Mouse (Mus musculus) left cerebral cortex, postnatal 10 days (tissue): ENCODE data around the gene Ugt8a. TPM values are rescaled to one million over a fixed set of nuclear protein-coding genes. Genes with fewer than 3 reads are reported as not detected.

ENCODE experiments used
- DNase-seq, 2 experiments: peaks; one replicate each; pipeline ENCODE4 v3.0.0; 2021 to 2022; ENCODE audit warnings: low spot score in 2 of 2, mixed read lengths in 1 of 2; ENCODE audit errors: extremely low spot score in 1 of 2
- intact Hi-C: fragments of 180-260 bp; cut with DNase I; formaldehyde crosslinking; loops from one replicate; pipeline ENCODE4 v1.15.1; 2025
- total RNA-seq, 2 experiments: library from RNA; stranded (reverse); gene quantifications; 2 replicates each; pipeline ENCODE4 v1.2.3; 2021

Gene Ugt8a
- 10 to 100 TPM; 13.4 to 20.4 TPM for total RNA-seq

GRCm38 (mm10) chr3:125938092-125938755 lies at the start of gene Ugt8a:
TSS of gene Ugt8a (minus strand) at chr3:125938619.
- intact Hi-C loops: no loop called here
- peak; percentile 4 to 62 for DNase-seq

GRCm38 (mm10) chr3:125986639-125987038 lies 48.2 kb upstream of the Ugt8a start:
- no peak for DNase-seq
- intact Hi-C loops: no loop called here

GRCm38 (mm10) chr3:125983707-125984420 lies 45.4 kb upstream of the Ugt8a start:
- intact Hi-C loops: no loop called here
- DNase-seq: no peak

- intact Hi-C loops: no loop called here
- DNase-seq: no peak
Measured at GRCm38 (mm10) chr3:125979475-125979874, 41.1 kb upstream of the Ugt8a start.

DNA sequence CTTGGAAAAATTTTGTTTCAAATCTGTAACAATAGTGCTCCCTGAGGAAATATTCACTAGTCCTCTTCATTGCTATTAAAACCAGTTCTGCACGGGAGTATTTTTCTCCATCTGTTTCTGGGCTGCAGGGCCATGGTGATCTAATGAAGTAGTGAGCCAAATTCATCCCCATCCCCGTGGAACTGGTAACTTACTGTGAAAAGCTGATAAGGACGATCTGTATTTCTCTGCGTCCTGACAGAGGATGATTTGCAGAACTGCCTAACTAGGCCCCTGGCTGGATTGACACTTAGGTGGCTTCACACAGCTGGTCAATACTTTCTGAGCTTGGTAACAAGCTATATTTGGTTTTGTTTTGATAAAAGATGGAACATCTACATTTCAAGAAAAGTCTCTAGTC lies 37.5 kb upstream of the Ugt8a start:
- no peak for DNase-seq
- intact Hi-C loops: no loop called here

DNA sequence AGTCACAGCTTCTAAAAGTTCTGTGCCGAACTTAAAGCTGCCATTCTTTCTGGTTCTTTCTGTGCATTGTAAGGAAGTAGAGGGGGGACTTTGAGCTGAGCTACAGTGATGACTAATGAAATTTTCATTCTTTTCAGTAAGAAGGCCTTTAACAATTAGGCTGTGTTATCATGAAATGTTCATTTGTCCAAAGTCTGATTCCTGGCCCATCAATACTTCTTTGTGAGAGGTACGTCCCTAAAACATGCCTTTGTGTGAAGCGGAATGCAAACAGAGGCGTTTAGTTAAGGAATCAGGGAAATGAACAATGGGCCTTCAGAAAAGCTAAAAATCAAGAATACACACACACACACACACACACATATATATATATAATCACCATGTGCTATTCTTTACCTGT lies 31.0 kb upstream of the Ugt8a start:
- no peak for DNase-seq
- intact Hi-C loops: no loop called here

DNA sequence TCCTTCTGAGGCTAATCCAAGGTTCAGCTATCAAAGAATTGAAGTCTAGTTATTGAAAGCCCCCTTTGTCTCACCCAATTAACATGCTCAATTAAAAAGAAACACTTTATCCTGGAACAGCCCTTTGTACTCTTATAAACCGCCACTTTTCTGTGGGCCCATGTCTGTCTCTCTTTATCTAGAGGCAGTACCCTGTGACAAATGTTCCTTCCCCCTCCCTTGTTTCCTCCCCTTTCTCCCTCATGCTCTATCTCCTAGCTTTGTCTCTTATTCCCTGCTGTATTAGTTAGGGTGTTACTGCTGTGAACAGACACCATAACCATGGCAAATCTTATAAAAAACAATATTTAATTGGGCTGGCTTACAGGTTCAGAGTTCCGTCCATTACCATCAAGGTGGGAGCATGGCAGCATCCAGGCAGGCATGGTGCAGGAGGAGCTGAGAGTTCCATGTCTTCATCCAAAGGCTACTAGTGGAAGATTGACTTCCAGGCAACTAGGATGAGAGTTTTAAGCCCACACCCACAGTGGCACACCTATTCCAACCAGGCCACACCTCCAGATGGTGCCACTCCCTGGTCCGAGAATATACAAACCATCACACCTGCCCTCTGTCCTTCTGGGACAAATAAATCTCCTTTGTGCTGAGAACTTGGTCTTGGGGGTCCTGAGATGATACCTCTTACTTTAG lies 17.9 kb upstream of the Ugt8a start:
- intact Hi-C loops: no loop called here
- DNase-seq: no peak

- no peak for DNase-seq
- intact Hi-C loops: no loop called here
Measured at GRCm38 (mm10) chr3:125954881-125955280, 16.5 kb upstream of the Ugt8a start.

DNA sequence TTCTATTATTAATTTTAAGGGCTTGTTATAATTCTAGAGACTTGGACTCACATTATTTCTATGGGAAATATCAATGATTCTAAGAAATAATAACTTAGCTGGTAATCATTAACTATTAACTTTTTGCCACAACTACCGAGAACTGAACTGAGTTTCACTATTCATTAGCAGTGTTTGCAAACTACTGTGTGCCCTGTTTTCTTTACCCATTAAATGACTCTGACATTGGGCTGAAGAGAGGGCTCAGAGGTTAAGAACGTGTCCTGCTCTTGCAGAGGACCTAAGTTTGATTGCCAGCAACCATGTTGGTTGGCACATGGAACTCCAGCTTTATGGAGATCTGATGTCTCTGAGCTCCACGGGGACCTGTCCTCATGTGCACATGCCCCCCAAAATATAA lies 2.4 kb upstream of the Ugt8a start:
- DNase-seq: no peak
- intact Hi-C loops: no loop called here

- intact Hi-C loops: no loop called here
- DNase-seq: peak; percentile 27 to 61
Measured at GRCm38 (mm10) chr3:125938756-125939109, 314 bp upstream of the Ugt8a start.

- no peak for DNase-seq
- intact Hi-C loops: no loop called here
Measured at GRCm38 (mm10) chr3:125937536-125938091, 805 bp downstream of the Ugt8a start.

GRCm38 (mm10) chr3:125935796-125936195 lies 2.6 kb downstream of the Ugt8a start:
- no peak for DNase-seq
- intact Hi-C loops: no loop called here

GRCm38 (mm10) chr3:125932594-125933237 lies 5.7 kb downstream of the Ugt8a start:
- intact Hi-C loops: no loop called here
- DNase-seq: no peak

- no peak for DNase-seq
- intact Hi-C loops: no loop called here
Measured at GRCm38 (mm10) chr3:125931059-125931458, 7.4 kb downstream of the Ugt8a start.

- no peak for DNase-seq
- intact Hi-C loops: no loop called here
Measured at GRCm38 (mm10) chr3:125920876-125921275, 17.5 kb downstream of the Ugt8a start.

DNA sequence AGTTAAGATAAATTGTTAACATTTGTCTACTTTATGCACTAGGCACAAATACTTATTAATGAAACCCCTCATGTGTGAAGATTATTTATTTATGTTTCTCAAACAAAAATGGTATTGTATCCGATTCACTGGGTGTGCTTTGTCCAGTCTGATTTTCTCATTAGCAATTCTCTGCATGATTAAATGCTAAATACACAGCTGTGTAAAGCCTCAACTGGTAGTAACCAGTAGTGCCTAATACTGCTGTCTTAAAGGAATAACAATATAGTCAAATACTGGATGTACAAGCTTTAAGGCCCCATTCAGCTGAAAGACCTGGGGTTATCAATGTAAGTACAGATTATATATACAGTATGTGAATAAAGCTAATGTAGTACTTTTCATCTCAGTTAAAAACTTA lies 39.4 kb downstream of the Ugt8a start:
- DNase-seq: no peak
- intact Hi-C loops: no loop called here

DNA sequence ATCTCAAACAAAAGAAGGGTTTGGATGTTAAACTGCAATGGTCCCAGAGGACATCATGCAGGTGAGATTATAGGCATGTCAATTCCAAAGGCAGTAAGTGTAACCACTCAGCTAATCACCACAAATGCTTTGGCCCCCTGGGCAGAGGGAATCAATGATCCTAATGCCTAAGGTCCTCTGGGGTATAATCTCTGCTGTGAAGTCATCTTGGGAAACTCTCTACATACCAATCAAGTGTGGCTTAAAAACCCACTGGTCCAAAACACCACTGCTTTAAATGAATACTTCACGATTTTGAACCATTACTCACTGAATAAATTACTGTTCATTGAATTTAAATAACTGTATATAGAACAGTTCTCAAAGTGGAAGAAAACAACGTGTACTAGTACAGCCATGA lies 51.3 kb downstream of the Ugt8a start:
- no peak for DNase-seq
- intact Hi-C loops: no loop called here

- intact Hi-C loops: no loop called here
- DNase-seq: no peak
Measured at GRCm38 (mm10) chr3:125884879-125885278, 53.5 kb downstream of the Ugt8a start.

DNA sequence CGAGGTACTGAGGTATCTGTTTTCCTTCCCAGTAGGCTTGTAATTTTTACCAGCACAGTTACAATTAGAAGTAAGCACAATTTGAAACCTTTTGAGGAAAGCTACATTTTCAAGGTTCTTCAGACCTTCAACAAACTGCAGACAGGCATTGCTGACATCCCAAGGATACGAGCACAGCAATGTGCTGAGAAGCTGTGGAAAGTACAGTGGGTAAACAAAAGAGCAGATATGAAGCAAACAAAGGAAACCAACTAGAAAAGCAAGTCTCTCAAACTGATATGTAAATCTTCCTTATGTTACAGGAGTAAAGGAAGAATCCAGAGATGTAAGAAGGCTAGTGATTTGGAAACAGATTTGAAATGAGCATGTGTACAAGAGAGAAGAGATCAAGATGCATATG lies 54.0 kb downstream of the Ugt8a start:
- DNase-seq: no peak
- intact Hi-C loops: no loop called here
